Mouse (Mus musculus) heart, postnatal 4 days (tissue): ENCODE measurements around the gene Wbp1. TPM values are rescaled to one million over a fixed set of nuclear protein-coding genes. Genes with fewer than 3 reads are reported as not detected.

Source experiments
- DNase-seq: peaks from one replicate; pipeline ENCODE4 v3.0.0; 2021
- total RNA-seq, 2 experiments: library from RNA; stranded (reverse); gene quantifications; 2 replicates each; pipeline ENCODE4 v1.2.3; 2021

Wbp1 gene
- 10 to 100 TPM; 80.4 to 86.8 TPM for total RNA-seq

GRCm38 (mm10) chr6:83120930-83121862, at the start of gene Wbp1:
TSS of gene Wbp1 (minus strand) at chr6:83121559.
- peak; percentile 94 for DNase-seq

DNA sequence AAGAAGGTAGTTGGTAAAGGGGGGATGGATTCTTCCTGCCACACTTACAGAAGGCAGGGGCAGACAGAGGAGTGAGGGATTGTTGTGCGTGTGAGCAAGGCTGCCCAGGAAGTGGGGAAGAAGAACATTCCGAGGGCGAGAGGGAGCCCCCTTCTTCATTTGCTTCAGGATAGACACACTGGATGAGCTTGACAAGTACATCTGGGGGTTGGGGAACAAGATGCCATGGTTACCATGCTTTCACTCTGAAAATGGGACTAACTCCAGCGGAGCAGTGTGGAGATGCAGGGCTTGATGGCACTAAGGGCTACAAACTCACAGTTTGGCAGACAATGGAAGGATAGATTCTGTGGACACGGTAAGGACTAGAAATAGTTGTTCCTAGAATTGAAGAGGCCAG, 49.7 kb upstream of the Wbp1 start:
- DNase-seq: no peak

- DNase-seq: no peak
These were observed 48.5 kb upstream of the Wbp1 start for GRCm38 (mm10) chr6:83169872-83170271.

DNA sequence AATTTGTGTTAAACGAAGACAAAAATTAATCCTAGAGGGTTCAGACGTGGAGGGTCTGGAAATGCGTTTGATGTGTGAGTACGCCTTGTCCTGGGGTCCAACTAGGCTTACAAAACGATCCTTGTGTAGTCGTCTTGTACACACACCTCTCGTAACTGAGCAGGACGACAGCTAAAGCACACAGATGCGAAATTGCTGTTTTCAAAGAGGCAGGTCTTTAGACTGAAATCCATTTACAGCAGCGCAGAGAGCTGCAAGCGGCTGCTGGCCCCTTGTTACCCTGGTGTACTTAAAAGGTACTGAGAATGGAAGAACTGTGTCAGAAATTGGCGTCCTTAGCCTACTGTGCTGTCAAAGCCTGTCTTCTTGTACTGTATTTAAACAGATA, 44.9 kb upstream of the Wbp1 start:
- no peak for DNase-seq

DNA sequence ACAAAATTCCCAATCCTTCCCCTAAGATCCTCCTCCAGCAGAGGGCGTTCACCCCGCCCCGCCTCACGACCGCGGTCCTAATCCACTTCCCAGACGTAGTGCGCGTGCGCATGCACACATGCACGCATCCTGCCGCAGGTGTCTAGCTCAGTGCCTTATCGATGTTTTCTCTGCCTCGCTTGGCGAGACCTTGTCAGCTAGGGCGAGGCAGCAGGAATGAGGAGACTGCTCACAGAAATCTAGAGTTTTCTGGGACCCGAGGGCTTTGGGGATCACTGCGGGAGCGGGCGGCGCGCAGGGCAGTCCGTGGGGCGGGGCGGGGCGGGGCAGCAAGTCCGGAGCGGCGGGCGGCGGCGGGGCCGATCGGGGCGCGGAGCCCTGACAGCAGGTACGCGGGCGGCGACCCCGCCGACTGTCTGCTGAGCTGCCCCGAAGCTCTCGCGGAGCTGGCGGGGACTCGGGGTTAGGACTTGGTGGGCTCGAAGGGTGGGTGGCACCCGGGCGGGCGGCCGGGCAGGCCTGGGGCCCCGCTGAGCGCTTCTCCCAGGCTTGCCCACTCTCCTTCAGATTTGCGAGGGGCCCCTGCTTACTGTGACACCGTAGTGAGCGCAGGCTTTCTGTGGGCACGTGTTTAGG, 44.4 kb upstream of the Wbp1 start, which contains the start of gene Dctn1:
Dctn1 (plus strand) TSS at position 314 of the 636 bp plus-strand sequence.
- DNase-seq: peak; percentile 97

- DNase-seq: no peak
These were observed 43.8 kb upstream of the Wbp1 start for GRCm38 (mm10) chr6:83165026-83165606.

DNA sequence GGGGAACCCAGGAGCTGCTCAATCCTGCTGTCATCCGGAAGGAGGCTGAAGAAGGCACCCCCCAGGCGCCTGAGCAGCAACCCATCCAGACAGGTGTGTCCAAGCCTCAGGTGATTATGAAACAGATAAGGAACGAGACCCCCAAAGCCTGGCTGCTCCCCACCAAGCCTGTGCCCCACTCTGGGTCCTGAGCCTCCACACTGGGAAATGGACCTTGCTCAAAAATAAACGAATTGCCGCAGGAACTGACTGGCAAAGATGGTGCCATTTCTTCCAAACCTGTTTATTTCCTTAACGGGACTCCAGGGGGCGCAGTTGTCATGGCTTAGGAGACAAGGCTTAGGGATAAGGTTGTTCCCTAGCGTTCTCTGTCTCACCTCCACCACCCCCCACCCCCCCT, 41.3 kb upstream of the Wbp1 start:
- peak; percentile 64 for DNase-seq

GRCm38 (mm10) chr6:83161921-83162641, 40.7 kb upstream of the Wbp1 start:
- DNase-seq: peak; percentile 44

DNA sequence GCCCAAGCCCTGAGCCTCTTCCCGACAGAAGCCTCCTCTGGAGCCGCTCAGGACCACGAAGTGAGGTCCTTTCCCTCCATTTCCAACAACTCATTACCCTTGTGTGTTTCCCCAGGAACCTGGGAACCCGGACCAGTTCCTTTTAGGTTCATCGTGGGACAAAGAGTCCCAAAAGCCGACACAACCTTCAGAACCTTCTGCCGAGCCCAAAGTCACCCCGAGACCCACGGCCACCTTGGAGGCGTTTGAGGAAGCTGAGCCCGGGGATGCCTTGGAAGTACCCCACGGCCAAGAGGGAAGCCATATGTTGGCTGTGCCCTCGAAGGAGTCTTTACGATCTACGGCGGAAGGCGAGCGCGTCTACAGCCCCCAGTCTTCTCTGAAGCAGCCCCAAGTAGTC, 40.1 kb upstream of the Wbp1 start:
- no peak for DNase-seq

- peak; percentile 62 for DNase-seq
These were observed 38.1 kb upstream of the Wbp1 start for GRCm38 (mm10) chr6:83159456-83159855.

DNA sequence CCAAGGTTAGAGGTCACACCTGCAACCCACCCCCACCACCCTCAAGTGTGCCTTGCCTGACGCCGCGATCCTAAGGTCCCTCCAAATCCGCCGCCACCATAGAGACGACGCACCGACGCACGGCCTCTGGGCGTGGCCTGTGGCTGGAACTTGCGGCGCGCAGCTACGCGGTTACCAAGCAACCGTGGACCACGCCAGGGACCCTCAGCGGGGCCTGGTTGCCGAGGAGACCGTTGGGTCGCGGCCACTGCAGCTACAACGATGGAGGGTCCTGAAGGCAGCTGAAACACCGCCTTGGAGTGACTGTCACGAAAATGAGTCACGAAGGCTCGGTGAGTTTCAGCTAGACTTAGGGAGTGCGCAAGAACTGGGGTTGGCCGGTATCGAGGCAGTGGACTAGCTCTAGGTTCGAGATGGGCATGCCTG, 34.9 kb upstream of the Wbp1 start, which contains the start of the genes Wdr54 and 1700003E16Rik:
Wdr54 (minus strand) TSS at position 139 of the 426 bp plus-strand sequence.
1700003E16Rik (plus strand) TSS at position 146 of the 426 bp plus-strand sequence.
- DNase-seq: peak; percentile 70

DNA sequence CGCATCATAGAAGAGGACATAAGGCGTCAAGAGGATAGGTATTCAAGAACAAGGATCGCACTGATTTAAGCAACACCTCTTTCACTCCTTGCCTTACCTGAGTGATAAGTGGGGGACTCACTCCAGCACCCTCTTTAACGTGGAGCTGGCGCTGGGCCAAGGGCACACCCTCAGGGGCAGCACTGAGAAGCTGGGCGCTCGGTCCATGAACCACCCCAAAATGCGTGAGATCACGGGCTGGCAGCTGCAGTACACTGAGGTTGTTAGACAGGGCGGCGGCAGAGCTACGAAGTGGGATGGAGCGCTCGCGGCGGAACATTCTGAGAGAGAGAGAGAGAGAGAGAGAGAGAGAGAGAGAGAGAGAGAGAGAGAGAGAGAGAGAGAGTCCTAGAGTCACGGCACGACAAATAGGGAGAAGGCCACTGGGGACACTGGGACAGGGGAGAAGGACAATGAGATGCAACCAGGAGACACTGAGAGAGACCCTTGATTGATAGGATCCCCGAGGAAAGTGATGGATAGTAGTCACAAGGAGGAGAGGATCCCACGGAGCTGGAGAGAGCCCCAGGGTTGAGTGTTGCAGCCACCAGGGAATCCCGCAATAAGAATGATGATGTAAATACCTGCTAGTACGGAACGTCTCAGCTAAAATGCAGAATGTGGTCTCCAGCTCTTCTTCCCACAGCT, 34.3 kb upstream of the Wbp1 start:
- peak; percentile 41 for DNase-seq

- no peak for DNase-seq
These were observed 32.1 kb upstream of the Wbp1 start for GRCm38 (mm10) chr6:83153485-83153884.

DNA sequence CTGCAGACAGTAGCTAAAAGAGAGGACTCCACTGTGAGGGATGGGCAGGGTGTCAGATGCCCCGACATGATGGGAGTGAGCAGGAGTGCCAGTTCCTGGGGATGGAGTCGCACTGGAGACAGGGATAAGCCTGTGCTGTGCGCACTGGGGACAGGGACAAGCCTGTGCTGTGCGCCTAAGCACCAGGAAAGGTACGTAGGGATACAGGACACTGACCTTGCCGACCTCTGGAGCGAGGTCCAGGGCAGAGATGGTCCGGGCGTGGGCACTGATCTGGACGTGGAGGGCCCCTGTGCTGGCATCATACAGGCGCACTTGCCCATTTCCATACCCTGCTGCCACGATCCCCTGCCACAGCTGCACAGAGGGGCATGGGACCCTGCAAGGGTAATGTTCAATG, 31.7 kb upstream of the Wbp1 start:
- DNase-seq: no peak

GRCm38 (mm10) chr6:83151721-83152120, 30.4 kb upstream of the Wbp1 start:
- no peak for DNase-seq

GRCm38 (mm10) chr6:83147280-83147679, 25.9 kb upstream of the Wbp1 start:
- no peak for DNase-seq

DNA sequence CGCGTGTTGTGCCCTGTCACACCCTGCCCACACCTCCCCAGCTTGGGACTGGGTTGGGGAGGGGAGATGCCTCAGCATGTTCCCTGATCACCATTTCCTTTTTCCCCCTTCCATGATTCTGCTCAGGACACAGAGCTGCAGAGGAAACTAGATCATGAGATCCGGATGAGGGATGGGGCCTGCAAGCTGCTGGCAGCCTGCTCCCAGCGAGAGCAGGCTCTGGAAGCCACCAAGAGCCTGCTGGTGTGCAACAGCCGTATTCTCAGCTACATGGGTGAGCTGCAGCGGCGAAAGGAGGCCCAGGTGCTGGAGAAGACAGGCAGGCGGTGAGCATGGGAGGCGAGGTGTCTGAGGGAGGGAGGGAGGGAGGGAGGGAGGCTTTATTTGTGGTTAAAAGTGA, 24.4 kb upstream of the Wbp1 start:
- DNase-seq: no peak

- DNase-seq: no peak
These were observed 23.9 kb upstream of the Wbp1 start for GRCm38 (mm10) chr6:83145209-83145608.

- no peak for DNase-seq
These were observed 21.5 kb upstream of the Wbp1 start for GRCm38 (mm10) chr6:83142886-83143285.

GRCm38 (mm10) chr6:83142211-83142731, 20.9 kb upstream of the Wbp1 start:
- DNase-seq: peak; percentile 47

DNA sequence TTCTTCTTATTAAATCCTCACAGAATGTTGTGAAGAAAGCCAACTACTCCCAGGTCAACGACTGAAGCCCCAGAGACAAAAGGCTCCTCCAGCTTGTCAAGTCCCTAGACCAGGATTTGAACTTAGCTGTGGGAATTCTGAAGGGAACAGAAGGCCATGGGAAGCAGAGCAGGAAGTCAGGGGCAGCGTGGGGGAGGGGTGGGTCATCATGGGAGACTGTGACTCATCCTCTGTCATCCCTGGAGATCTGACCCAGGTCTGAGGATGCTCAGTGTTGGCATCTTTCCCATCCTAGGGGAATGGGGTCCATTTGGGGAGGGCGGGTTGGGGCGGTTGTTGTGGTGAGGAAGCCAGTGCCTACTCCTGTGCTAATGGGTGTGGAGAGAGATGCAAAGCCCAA, 20.3 kb upstream of the Wbp1 start:
- no peak for DNase-seq

DNA sequence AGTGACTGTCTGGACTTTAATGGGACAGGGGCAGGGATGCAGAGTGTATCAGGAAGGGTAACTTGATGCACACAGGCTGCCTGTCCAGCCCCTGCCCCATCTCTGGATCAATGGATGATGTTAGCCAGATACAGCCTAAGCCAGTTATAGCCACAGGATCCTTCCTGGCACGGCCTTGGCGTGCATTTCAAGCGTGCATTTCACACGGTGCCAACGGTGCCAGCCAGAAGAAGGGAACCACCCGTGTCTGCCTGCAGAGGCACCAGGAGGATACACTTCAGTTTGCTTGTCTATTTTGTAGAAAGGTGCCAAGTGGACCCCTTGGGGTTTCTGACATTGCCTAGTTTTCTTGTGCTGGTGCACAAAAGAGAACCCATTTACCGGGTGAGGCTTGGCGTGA, 18.7 kb upstream of the Wbp1 start:
- no peak for DNase-seq
